Mouse (Mus musculus): ENCODE measurements around the gene Clpp. TPM values are rescaled to one million over a fixed set of nuclear protein-coding genes. Genes with fewer than 3 reads are reported as not detected.

Gene Clpp
- polyA plus RNA-seq, 1 experiment from 2014 or later: 103 TPM

- Histone ChIP-seq H3K27me3 (no peaks in the 10 kb centered on the region), H3K4me1 (replicated peaks) (peaks cover 11% of the 10 kb centered on the region), H3K9ac (peak overlapping the region; percentile 56; the same call in 1 of the 2 replicates)
These were observed 1.1 kb upstream of the Clpp start for GRCm38 (mm10) chr17:56988921-56989430.

GRCm38 (mm10) chr17:56989467-56990114, 514 bp upstream of the Clpp start:
- Histone ChIP-seq H3K9me3 (replicated peaks) (no peaks in the 10 kb centered on the region), H3K27me3 (no peaks in the 10 kb centered on the region), H3K4me1 (replicated peaks) (peaks cover 11% of the 10 kb centered on the region), H3K9ac (peak overlapping the region; percentile 56), H3K27ac (peak overlapping the region; percentile 68), H3K36me3 (peaks cover 25% of the 10 kb centered on the region; the same call in 1 of the 2 replicates), H3K4me2 (peak overlapping the region; percentile 85), H3K4me3 (peak overlapping the region; percentile 79)
- 3% methylated on average over 25 of the region's 25 CpGs for WGBS
- peak; percentile 87 for ATAC-seq (replicated peaks; ENCODE audit: insufficient number of reproducible peaks, insufficient read depth, low FRiP score, low read depth)

More at GRCm38 (mm10) chr17:56988921-56989430, 1.1 kb upstream of the Clpp start:
- Histone ChIP-seq H3K4me3 (peak overlapping the region; percentile 79), H3K9me3 (replicated peaks) (no peaks in the 10 kb centered on the region), H3K36me3 (peaks cover 18% of the 10 kb centered on the region; the same call in 1 of the 2 replicates), H3K27ac (no peak overlapping the region), H3K4me2 (peak overlapping the region; percentile 85)
- 69% methylated on average over 7 of the region's 7 CpGs for WGBS
- no peak for ATAC-seq (replicated peaks; ENCODE audit: insufficient number of reproducible peaks, insufficient read depth, low FRiP score, low read depth)

GRCm38 (mm10) chr17:56990966-56991365, 861 bp downstream of the Clpp start:
- Histone ChIP-seq H3K4me1 (replicated peaks) (peaks cover 11% of the 10 kb centered on the region), H3K27me3 (no peaks in the 10 kb centered on the region), H3K27ac (no peak overlapping the region), H3K36me3 (peaks cover 37% of the 10 kb centered on the region; the same call in 1 of the 2 replicates), H3K4me3 (peak overlapping the region; percentile 79), H3K4me2 (peak overlapping the region; percentile 85), H3K9ac (peak overlapping the region; percentile 77; the same call in 1 of the 2 replicates), H3K9me3 (replicated peaks) (no peaks in the 10 kb centered on the region)
- 48% methylated on average over 2 of the region's 2 CpGs for WGBS
- ATAC-seq (replicated peaks; ENCODE audit: insufficient number of reproducible peaks, insufficient read depth, low FRiP score, low read depth): no peak

- H3K27ac ChIP-seq: no peak overlapping the region
- H3K9me3 ChIP-seq (replicated peaks): no peaks in the 10 kb centered on the region
- H3K9ac ChIP-seq: no peak overlapping the region
- H3K36me3 ChIP-seq: peaks cover 46% of the 10 kb centered on the region
- no peak for ATAC-seq (replicated peaks; ENCODE audit: insufficient number of reproducible peaks, insufficient read depth, low FRiP score, low read depth)
- H3K4me1 ChIP-seq (replicated peaks): peaks cover 27% of the 10 kb centered on the region
- WGBS: 82% methylated on average over 8 of the region's 8 CpGs
- no peak overlapping the region for H3K4me2 ChIP-seq
- no peaks in the 10 kb centered on the region for H3K27me3 ChIP-seq
- H3K4me3 ChIP-seq: no peak overlapping the region
These were observed 4.9 kb downstream of the Clpp start for GRCm38 (mm10) chr17:56995046-56995445.

- Histone ChIP-seq H3K9ac (no peak overlapping the region), H3K36me3 (peaks cover 47% of the 10 kb centered on the region), H3K27ac (peak overlapping the region; percentile 87), H3K9me3 (replicated peaks) (no peaks in the 10 kb centered on the region), H3K27me3 (no peaks in the 10 kb centered on the region), H3K4me3 (peak overlapping the region; percentile 86; the same call in 1 of the 2 replicates), H3K4me1 (replicated peaks) (peaks cover 34% of the 10 kb centered on the region), H3K4me2 (peak overlapping the region; percentile 82; the same call in 1 of the 2 replicates)
- 61% methylated on average over 2 of the region's 2 CpGs for WGBS
- ATAC-seq (replicated peaks; ENCODE audit: insufficient number of reproducible peaks, insufficient read depth, low FRiP score, low read depth): no peak
These were observed 6.4 kb downstream of the Clpp start for GRCm38 (mm10) chr17:56996506-56996905.

GRCm38 (mm10) chr17:56997029-56997667, 7.0 kb downstream of the Clpp start, which contains the start of gene Alkbh7:
Gene Alkbh7 (plus strand): TSS chr17:56997339.
- H3K4me3 ChIP-seq: peak within 1 kb of the TSS; percentile 86
- peak within 1 kb of the TSS; percentile 58 for H3K9ac ChIP-seq
- H3K4me2 ChIP-seq: peak within 1 kb of the TSS; percentile 82
- H3K27me3 ChIP-seq: no peaks in the 10 kb centered on the region
- H3K4me1 ChIP-seq (replicated peaks): peaks cover 36% of the 10 kb centered on the region
- ATAC-seq (replicated peaks; ENCODE audit: insufficient number of reproducible peaks, insufficient read depth, low FRiP score, low read depth): peak; percentile 99
- H3K36me3 ChIP-seq: peaks cover 47% of the 10 kb centered on the region
- under 1% methylated on average over 38 of the region's 38 CpGs for WGBS
- H3K9me3 ChIP-seq (replicated peaks): no peaks in the 10 kb centered on the region
- peak within 1 kb of the TSS; percentile 87 for H3K27ac ChIP-seq

- 91% methylated on average over 9 of the region's 9 CpGs for WGBS
- Histone ChIP-seq H3K4me2 (no peak overlapping the region), H3K4me1 (replicated peaks) (peaks cover 36% of the 10 kb centered on the region), H3K9ac (no peak overlapping the region), H3K9me3 (replicated peaks) (no peaks in the 10 kb centered on the region), H3K27ac (no peak overlapping the region), H3K36me3 (peaks cover 42% of the 10 kb centered on the region), H3K4me3 (no peak overlapping the region), H3K27me3 (no peaks in the 10 kb centered on the region)
- no peak for ATAC-seq (replicated peaks; ENCODE audit: insufficient number of reproducible peaks, insufficient read depth, low FRiP score, low read depth)
These were observed 9.3 kb downstream of the Clpp start for GRCm38 (mm10) chr17:56999414-56999813.

- H3K27ac ChIP-seq: peak within 1 kb of the TSS; percentile 77
These were observed 10.0 kb downstream of the Clpp start, which contains the start of gene Pspn for GRCm38 (mm10) chr17:56999968-57000609. Gene Pspn (minus strand): TSS chr17:57000018.

GRCm38 (mm10) chr17:57001228-57001627, 11.1 kb downstream of the Clpp start:
- Histone ChIP-seq H3K4me2 (peak overlapping the region; percentile 9; the same call in 1 of the 2 replicates), H3K36me3 (peaks cover 43% of the 10 kb centered on the region), H3K4me1 (replicated peaks) (peaks cover 36% of the 10 kb centered on the region), H3K27ac (peak overlapping the region; percentile 77), H3K27me3 (no peaks in the 10 kb centered on the region), H3K9me3 (replicated peaks) (no peaks in the 10 kb centered on the region), H3K4me3 (no peak overlapping the region), H3K9ac (0 out of 2 replicates have a peak overlapping the region, but pooled peaks have one; percentile 25)
- 15% methylated on average over 8 of the region's 8 CpGs for WGBS
- no peak for ATAC-seq (replicated peaks; ENCODE audit: insufficient number of reproducible peaks, insufficient read depth, low FRiP score, low read depth)

More at GRCm38 (mm10) chr17:56999968-57000609, 10.0 kb downstream of the Clpp start, which contains the start of gene Pspn:
- WGBS: 79% methylated on average over 9 of the region's 9 CpGs
- Histone ChIP-seq H3K9ac (no peak within 1 kb of the TSS), H3K36me3 (peaks cover 40% of the 10 kb centered on the region), H3K9me3 (replicated peaks) (no peaks in the 10 kb centered on the region), H3K4me1 (replicated peaks) (peaks cover 36% of the 10 kb centered on the region), H3K4me2 (0 out of 2 replicates have a peak within 1 kb of the TSS, but pooled peaks have one; percentile 9), H3K4me3 (no peak within 1 kb of the TSS), H3K27me3 (no peaks in the 10 kb centered on the region)
- no peak for ATAC-seq (replicated peaks; ENCODE audit: insufficient number of reproducible peaks, insufficient read depth, low FRiP score, low read depth)

GRCm38 (mm10) chr17:57003994-57004393, 13.9 kb downstream of the Clpp start:
- no peak for ATAC-seq (replicated peaks; ENCODE audit: insufficient number of reproducible peaks, insufficient read depth, low FRiP score, low read depth)
- Histone ChIP-seq H3K27me3 (no peaks in the 10 kb centered on the region), H3K4me2 (no peak overlapping the region), H3K36me3 (peaks cover 70% of the 10 kb centered on the region), H3K9ac (no peak overlapping the region), H3K4me3 (no peak overlapping the region), H3K9me3 (replicated peaks) (no peaks in the 10 kb centered on the region), H3K27ac (no peak overlapping the region), H3K4me1 (replicated peaks) (peaks cover 20% of the 10 kb centered on the region)
- WGBS: 76% methylated on average over 7 of the region's 7 CpGs

All from heart, embryonic 15.5 days (tissue).